Mouse (Mus musculus): ENCODE data around the gene Scaf4.

GRCm38 (mm10) chr16:90184135-90184534 lies 100.2 kb downstream of the Scaf4 start:
- TF ChIP-seq POLR2A (IDR thresholded peaks at IDR 0.05; ENCODE audit: insufficient read length, low read depth) = no peak
- no peak for TF ChIP-seq MAX (IDR thresholded peaks at IDR 0.05; ENCODE audit: low read depth)
- TF ChIP-seq USF1 (IDR thresholded peaks at IDR 0.05; ENCODE audit: low read depth) = no peak
- no peak for TF ChIP-seq MYOD1 (IDR thresholded peaks at IDR 0.05; ENCODE audit: control insufficient read depth in 1 of 3, insufficient read length in 2 of 3, low read depth in 2 of 3)
- no peak for TF ChIP-seq MYOG (IDR thresholded peaks at IDR 0.05; ENCODE audit: control insufficient read depth in 1 of 3, insufficient read depth in 1 of 3, insufficient read length in 2 of 3, low read depth in 2 of 3)

Data from myocyte (in vitro differentiated cells).